Mouse (Mus musculus) midbrain, embryonic 15.5 days (tissue): ENCODE data around the gene Tmem126a. TPM values are rescaled to one million over a fixed set of nuclear protein-coding genes. Genes with fewer than 3 reads are reported as not detected.

ENCODE experiments used
- ATAC-seq: fragments of 200-750 bp; cut with Nextera tagmentation; replicated peaks from 2 replicates; pipeline ENCODE4 v1.8.0; 2017; ENCODE audit warnings: moderate TSS enrichment
- H3K27ac ChIP-seq: fragments of 300-500 bp; sonication (generic); 2 replicates; pipeline ENCODE4 v1.5.1; 2015; ENCODE audit warnings: mild to moderate bottlenecking, inconsistent platforms
- H3K27me3 ChIP-seq: fragments of 300-500 bp; sonication (generic); replicated peaks from 2 replicates; pipeline ENCODE4 v1.6.1; 2015; ENCODE audit warnings: inconsistent platforms
- H3K36me3 ChIP-seq: fragments of 300-500 bp; sonication (generic); replicated peaks from 2 replicates; pipeline ENCODE4 v1.6.1; 2015; ENCODE audit warnings: inconsistent platforms
- H3K4me1 ChIP-seq: fragments of 300-500 bp; sonication (generic); 2 replicates; pipeline ENCODE4 v1.6.1; 2015; ENCODE audit warnings: inconsistent platforms
- H3K4me2 ChIP-seq: fragments of 300-500 bp; sonication (generic); 2 replicates; pipeline ENCODE4 v1.6.1; 2015; ENCODE audit warnings: inconsistent platforms, mild to moderate bottlenecking, moderate library complexity
- H3K4me3 ChIP-seq: fragments of 300-500 bp; sonication (generic); 2 replicates; pipeline ENCODE4 v1.5.1; 2015; ENCODE audit warnings: mild to moderate bottlenecking, inconsistent platforms
- H3K9ac ChIP-seq: fragments of 300-500 bp; sonication (generic); 2 replicates; pipeline ENCODE4 v1.6.1; 2015; ENCODE audit warnings: mild to moderate bottlenecking, inconsistent platforms
- H3K9me3 ChIP-seq: fragments of 300-500 bp; sonication (generic); 2 replicates; pipeline ENCODE4 v1.6.1; 2016; ENCODE audit warnings: inconsistent platforms
- WGBS: fragments of 180-500 bp; shearing (Covaris S2); methylation state at CpG from one replicate; pipeline ENCODE4 v1.1.7; 2015; ENCODE audit warnings: mixed read lengths; 5-methylcytosine and 5-hydroxymethylcytosine counted together
- polyA plus RNA-seq: library from polyadenylated mRNA; unstranded; fragments of >200 nt; fragmentation: Nextera tagmentation; extraction: Ambion mirVana; gene quantifications from 2 replicates; pipeline ENCODE4 v1.2.1, GENCODE M21; 2015

Tmem126a gene
- polyA plus RNA-seq, 1 experiment from 2014 or later = 125 TPM

DNA sequence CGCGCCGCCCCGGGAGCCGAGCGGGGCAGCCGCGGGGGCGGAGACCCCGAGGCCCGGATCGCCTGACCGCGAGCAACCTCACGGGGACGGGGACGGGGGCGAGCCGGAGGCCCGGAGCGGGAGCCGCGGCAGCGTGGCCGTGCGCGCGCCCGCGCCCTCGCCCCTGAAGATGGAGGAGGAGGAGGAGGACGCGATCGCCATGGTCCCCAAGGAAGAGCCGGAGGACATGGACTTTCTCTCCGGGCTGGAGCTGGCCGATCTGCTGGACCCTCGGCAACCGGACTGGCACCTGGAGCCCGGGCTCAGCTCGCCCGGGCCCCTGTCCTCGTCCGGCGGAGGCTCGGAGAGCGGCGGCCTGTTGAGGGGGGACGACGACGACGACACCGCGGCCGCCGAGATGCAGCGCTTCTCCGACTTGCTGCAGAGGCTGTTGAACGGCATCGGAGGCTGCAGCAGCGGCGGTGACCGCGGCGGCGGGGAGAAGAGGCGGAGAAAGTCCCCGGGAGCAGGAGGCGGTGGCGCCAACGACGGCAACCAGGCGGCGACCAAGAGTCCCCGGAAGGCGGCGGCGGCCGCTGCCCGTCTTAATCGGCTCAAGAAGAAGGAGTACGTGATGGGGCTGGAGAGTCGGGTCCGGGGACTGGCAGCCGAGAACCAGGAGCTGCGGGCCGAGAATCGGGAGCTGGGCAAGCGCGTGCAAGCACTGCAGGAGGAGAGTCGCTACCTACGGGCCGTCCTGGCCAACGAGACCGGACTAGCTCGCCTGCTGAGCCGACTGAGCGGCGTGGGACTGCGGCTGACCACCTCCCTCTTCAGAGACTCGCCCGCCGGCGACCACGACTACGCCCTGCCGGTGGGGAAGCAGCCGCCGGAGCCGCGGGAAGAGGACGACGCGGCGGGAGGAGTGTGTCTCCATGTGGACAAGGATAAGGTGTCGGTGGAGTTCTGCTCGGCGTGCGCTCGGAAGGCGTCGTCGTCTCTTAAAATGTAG lies 13.6 kb downstream of the Tmem126a start:
- Histone ChIP-seq H3K4me1 (peaks cover 11% of the 10 kb centered on the region), H3K36me3 (no peaks in the 10 kb centered on the region), H3K27me3 (no peaks in the 10 kb centered on the region), H3K9me3 (no peaks in the 10 kb centered on the region), H3K27ac (peak overlapping the region; percentile 96), H3K4me3 (peak overlapping the region; percentile 89), H3K4me2 (peak overlapping the region; percentile 68), H3K9ac (peak overlapping the region; percentile 92)
- ATAC-seq = peak; percentile 78; the same call in 1 of the 2 replicates
- under 1% methylated on average over 110 of the region's 123 CpGs for WGBS

DNA sequence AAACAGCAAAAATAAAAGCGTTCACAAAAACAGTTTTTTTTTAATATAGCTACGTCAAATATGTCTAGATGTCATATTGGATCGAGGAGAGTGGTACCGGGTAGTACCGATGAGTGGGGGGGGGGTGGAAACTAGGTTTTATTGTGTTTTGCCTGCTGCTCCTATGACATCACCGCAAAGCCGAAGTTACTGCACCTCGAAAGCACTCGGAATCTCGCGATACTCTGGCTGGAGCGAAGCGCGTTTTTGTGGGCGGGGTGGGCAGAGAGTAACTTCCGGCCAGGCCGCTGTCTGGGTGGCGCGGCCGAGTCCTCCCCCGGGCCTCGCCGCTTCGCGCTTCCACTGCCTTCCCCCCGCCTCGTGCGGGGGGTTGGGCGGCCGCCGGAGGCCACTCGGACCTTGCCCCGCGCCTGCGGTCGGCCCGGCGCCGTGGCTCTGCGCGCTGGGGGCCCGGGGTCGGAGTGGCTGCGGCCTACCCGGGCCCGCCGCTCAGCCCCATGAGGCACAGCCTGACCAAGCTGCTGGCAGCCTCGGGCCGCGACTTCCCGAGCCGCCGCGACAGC lies 14.4 kb downstream of the Tmem126a start, which contains the start of gene Crebzf:
TSS of gene Crebzf (plus strand) at position 212 of the 563 bp plus-strand sequence.
- under 1% methylated on average over 51 of the region's 54 CpGs for WGBS

DNA sequence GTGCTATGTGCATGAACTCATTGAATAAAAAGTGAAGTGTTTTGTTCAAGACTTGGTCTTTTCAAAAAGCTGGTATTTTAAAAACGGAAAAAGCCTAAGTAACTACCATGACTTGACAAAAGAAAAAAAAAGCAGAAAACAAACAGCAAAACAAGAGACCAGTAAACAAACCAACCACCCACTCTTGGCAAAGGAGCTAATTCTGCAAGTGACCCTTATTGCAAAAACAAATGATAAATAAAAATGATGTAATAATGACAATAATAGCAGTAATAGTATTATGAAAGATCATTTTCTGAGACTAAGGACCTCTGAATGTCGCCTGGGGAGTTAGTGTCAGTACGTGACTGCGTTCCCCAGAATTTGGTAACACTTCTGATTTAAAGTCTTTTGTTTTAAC lies 15.0 kb downstream of the Tmem126a start:
- Histone ChIP-seq H3K9me3 (no peaks in the 10 kb centered on the region), H3K9ac (peak overlapping the region; percentile 92), H3K27me3 (no peaks in the 10 kb centered on the region), H3K4me2 (peak overlapping the region; percentile 58), H3K4me3 (peak overlapping the region; percentile 89), H3K36me3 (no peaks in the 10 kb centered on the region), H3K4me1 (peaks cover 11% of the 10 kb centered on the region), H3K27ac (peak overlapping the region; percentile 96)
- WGBS = 9% methylated on average over 4 of the region's 4 CpGs
- peak; percentile 19 for ATAC-seq

More for the DNA sequence above, 14.4 kb downstream of the Tmem126a start, which contains the start of gene Crebzf:
- ATAC-seq = peak; percentile 98
- Histone ChIP-seq H3K4me3 (peak within 1 kb of the TSS; percentile 89), H3K4me1 (peaks cover 11% of the 10 kb centered on the region), H3K36me3 (no peaks in the 10 kb centered on the region), H3K4me2 (peak within 1 kb of the TSS; percentile 68), H3K9me3 (no peaks in the 10 kb centered on the region), H3K9ac (peak within 1 kb of the TSS; percentile 92), H3K27me3 (no peaks in the 10 kb centered on the region), H3K27ac (peak within 1 kb of the TSS; percentile 96)

DNA sequence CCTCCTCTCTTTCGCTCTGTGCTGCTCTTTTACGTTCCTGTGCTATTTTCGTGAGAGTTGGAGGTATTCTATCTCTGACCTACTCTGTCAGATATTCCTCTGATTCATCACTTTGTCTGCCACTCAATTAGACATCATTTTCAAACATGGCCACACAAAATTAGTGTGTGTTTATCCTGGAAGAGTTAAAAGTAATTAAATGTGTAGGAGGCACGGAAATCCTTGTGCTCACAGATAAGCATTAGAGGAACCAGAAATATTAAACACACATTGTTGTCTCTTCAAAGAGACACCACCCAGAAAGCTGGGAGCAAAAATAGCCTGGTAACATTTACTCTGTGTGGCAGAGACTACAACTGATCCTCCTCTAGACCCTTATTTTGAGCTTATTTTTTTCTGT lies 17.0 kb downstream of the Tmem126a start:
- H3K27ac ChIP-seq = no peak overlapping the region
- no peaks in the 10 kb centered on the region for H3K9me3 ChIP-seq
- peaks cover 5% of the 10 kb centered on the region for H3K4me1 ChIP-seq
- no peaks in the 10 kb centered on the region for H3K27me3 ChIP-seq
- no peak overlapping the region for H3K9ac ChIP-seq
- H3K4me3 ChIP-seq = no peak overlapping the region
- WGBS = 94% methylated on average over 4 of the region's 4 CpGs
- no peak for ATAC-seq
- no peaks in the 10 kb centered on the region for H3K36me3 ChIP-seq
- no peak overlapping the region for H3K4me2 ChIP-seq

DNA sequence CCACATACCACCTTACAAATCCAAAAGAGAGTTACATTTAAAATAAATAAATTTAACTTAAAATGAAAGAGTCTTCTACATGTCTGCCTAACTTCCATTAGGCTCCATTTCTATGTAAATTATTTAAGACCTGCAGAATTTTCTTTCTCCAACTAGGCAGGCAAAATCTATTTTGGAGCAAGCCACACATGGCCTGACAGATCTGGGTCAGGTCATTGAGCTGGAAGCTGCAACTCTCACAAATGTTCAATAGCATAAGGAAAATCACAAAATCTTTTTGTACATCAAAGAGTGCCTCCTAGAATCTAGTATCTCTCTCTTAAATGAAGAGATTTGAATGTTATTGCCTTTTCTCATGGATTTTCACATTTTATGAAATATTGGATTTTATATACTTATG lies 24.8 kb downstream of the Tmem126a start:
- no peaks in the 10 kb centered on the region for H3K27me3 ChIP-seq
- H3K4me2 ChIP-seq = no peak overlapping the region
- peaks cover 2% of the 10 kb centered on the region for H3K4me1 ChIP-seq
- ATAC-seq = no peak
- H3K9ac ChIP-seq = no peak overlapping the region
- no peak overlapping the region for H3K4me3 ChIP-seq
- H3K9me3 ChIP-seq = no peaks in the 10 kb centered on the region
- H3K36me3 ChIP-seq = no peaks in the 10 kb centered on the region
- H3K27ac ChIP-seq = no peak overlapping the region

DNA sequence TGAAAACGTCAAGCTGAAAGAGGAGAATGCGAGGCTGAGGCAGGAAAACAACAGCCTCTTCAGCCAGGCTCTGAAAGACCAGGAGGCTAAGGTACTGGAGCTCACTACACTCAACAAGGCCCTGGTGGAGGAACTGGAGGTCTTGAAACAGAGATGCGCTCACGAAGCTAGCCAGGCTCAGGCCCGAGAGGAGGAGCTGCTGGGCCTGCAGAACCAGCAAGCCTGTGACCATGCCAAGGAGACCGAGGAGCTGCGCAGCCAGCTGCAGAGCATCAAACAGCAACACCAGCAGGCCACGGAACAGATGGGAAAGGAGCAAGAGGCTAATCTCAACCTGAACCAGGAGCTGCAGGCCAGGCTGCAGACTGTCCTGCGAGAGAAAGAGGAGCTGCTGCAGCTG lies 30.0 kb downstream of the Tmem126a start:
- peak overlapping the region; percentile 46 for H3K4me3 ChIP-seq
- H3K27me3 ChIP-seq = no peaks in the 10 kb centered on the region
- peak overlapping the region; percentile 67; the same call in 1 of the 2 replicates for H3K27ac ChIP-seq
- H3K9me3 ChIP-seq = no peaks in the 10 kb centered on the region
- peak overlapping the region; percentile 46; the same call in 1 of the 2 replicates for H3K9ac ChIP-seq
- ATAC-seq = peak; percentile 8
- no peaks in the 10 kb centered on the region for H3K36me3 ChIP-seq
- WGBS = 75% methylated on average over 9 of the region's 9 CpGs
- peak overlapping the region; percentile 81 for H3K4me2 ChIP-seq
- peaks cover 13% of the 10 kb centered on the region for H3K4me1 ChIP-seq

DNA sequence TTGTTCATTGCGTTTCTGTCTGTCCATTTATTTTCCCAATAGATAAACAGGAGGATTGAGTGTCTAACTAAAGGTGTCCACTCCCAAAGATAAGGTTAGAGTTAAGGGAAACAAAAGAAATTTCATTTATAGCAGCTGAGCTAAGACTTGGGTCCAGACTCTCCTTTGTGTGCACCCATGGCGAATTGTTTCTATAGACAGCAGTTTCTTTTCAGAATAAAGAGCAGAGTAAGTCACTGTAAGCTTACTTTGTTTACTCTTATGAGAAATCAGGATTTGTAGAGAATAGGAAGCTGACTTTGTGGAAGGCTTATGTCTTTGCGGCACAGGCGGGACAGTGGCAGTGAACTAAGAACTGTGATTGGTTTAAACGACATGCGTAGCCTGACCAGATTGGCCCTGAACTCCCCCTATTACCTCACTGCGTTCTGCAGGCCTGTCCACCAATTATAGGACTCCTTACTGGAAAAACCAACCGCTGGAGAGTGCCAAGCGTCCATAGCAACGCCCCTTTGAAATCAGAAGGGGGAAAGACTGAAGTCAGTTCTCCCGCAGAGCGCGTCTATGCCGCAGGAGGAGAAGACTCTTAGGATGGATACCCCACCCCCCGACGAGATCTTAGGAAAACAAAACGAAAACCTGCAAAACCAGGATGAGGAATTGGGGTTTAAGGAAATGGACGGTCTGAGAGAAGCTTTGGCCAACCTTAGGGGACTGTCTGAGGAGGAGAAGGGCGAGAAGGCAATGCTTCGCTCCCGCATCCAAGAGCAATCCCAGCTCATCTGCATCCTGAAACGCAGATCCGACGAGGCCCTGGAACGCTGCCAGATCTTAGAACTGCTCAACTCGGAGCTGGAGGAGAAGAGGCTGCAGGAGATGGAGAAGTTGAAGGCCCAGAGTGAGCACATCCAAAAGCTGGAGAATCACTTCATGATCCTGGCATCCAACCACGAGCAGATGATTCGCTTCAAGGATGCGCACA lies 30.7 kb downstream of the Tmem126a start, which contains the start of gene Ccdc89:
TSS of gene Ccdc89 (plus strand) at position 558 of the 982 bp plus-strand sequence.
- peak within 1 kb of the TSS; percentile 46 for H3K4me3 ChIP-seq
- WGBS = 24% methylated on average over 29 of the region's 29 CpGs
- H3K36me3 ChIP-seq = no peaks in the 10 kb centered on the region
- H3K4me2 ChIP-seq = peak within 1 kb of the TSS; percentile 81
- H3K9ac ChIP-seq = peak within 1 kb of the TSS; percentile 46
- ATAC-seq = peak; percentile 100
- peaks cover 13% of the 10 kb centered on the region for H3K4me1 ChIP-seq
- peak within 1 kb of the TSS; percentile 67 for H3K27ac ChIP-seq
- no peaks in the 10 kb centered on the region for H3K27me3 ChIP-seq
- no peaks in the 10 kb centered on the region for H3K9me3 ChIP-seq

DNA sequence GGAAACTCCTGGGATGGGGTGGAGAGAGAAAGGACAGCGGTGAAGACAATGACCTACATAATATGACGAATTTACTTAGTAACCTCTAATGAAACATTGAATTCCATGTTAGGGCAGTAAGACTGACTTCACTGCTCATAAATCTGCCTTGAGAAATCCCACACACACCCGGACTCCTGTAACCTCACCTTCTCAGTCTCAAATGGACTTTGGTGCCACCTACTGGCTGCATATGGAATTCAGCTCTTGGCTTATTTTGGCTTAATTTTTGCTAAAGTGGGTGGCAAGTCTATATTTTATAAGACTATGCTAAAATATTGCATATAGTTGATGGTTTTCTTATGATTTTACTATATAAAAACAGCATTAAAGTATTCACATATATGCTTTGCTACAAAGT lies 47.1 kb downstream of the Tmem126a start:
- Histone ChIP-seq H3K9ac (no peak overlapping the region), H3K27me3 (no peaks in the 10 kb centered on the region), H3K9me3 (no peaks in the 10 kb centered on the region), H3K4me1 (no peaks in the 10 kb centered on the region), H3K27ac (no peak overlapping the region), H3K4me2 (no peak overlapping the region), H3K36me3 (no peaks in the 10 kb centered on the region), H3K4me3 (no peak overlapping the region)
- no peak for ATAC-seq
- 50% methylated on average over 3 of the region's 3 CpGs for WGBS

Other genes starting within 250 kb of the Tmem126a start
- gene Ccdc83, start 191.5 kb downstream of the Tmem126a start, polyA plus RNA-seq = not detected in 2 replicates
- 5.0 and 7.2 TPM in 2 replicates for gene Sytl2, start 155.0 kb downstream of the Tmem126a start, polyA plus RNA-seq
- 1.9 TPM in 2 replicates for gene Ccdc89, start 30.7 kb downstream of the Tmem126a start, polyA plus RNA-seq
- gene Crebzf, start 14.5 kb downstream of the Tmem126a start, polyA plus RNA-seq = 29.2 and 29.9 TPM in 2 replicates
- 46.1 and 49.5 TPM in 2 replicates for gene Tmem126b, start 18.8 kb upstream of the Tmem126a start, polyA plus RNA-seq
- 22.1 and 28.8 TPM in 2 replicates for gene Dlg2, start 19.4 kb upstream of the Tmem126a start, polyA plus RNA-seq